Mouse (Mus musculus) cortical plate, adult 2 months (tissue): ENCODE measurements around the gene Nudt4. TPM values are rescaled to one million over a fixed set of nuclear protein-coding genes. Genes with fewer than 3 reads are reported as not detected.
A peak's percentile ranks its signal among the peaks of the same experiment; 100 is the strongest.

Source experiments
- H3K27ac ChIP-seq: fragments of 200-500 bp; 2 replicates; pipeline ENCODE4 v1.5.1; 2012; ENCODE audit warnings: low read length, control low read depth, inconsistent platforms; ENCODE audit not compliant: insufficient read depth
- H3K4me1 ChIP-seq: fragments of 200-500 bp; 2 replicates; pipeline ENCODE4 v1.6.1; 2011; ENCODE audit warnings: low read length; ENCODE audit not compliant: control insufficient read depth, insufficient read depth
- H3K4me3 ChIP-seq: fragments of 200-500 bp; 2 replicates; pipeline ENCODE4 v1.5.1; 2011; ENCODE audit warnings: mild to moderate bottlenecking, low read length, control low read depth; ENCODE audit not compliant: insufficient read depth
- CTCF ChIP-seq: fragments of 200-500 bp; IDR thresholded peaks from 2 replicates; pipeline ENCODE4 v1.5.1; 2011; ENCODE audit warnings: mild to moderate bottlenecking, control low read depth, low read length; ENCODE audit not compliant: insufficient read depth; ENCODE audit errors: extremely low read depth
- POLR2A ChIP-seq: fragments of 200-500 bp; IDR thresholded peaks from 2 replicates; pipeline ENCODE4 v1.6.1; 2011; ENCODE audit warnings: mild to moderate bottlenecking, low read length, control low read depth; ENCODE audit not compliant: insufficient read depth; ENCODE audit errors: extremely low read depth
- polyA plus RNA-seq: library from polyadenylated mRNA; depleted of rRNA; stranded (reverse); fragments of >200 nt; gene quantifications from 2 replicates; pipeline ENCODE4 v1.2.3, GENCODE M21; 2012; rRNA removed

Nudt4 gene
- polyA plus RNA-seq, 1 experiment, result 116 TPM

GRCm38 (mm10) chr10:95508793-95509192 is 55.2 kb downstream of the Nudt4 start:
- Histone ChIP-seq H3K4me1 (no peaks in the 10 kb centered on the region), H3K27ac (no peak overlapping the region), H3K4me3 (no peak overlapping the region)
- TF ChIP-seq POLR2A (no peak), CTCF (no peak)

DNA sequence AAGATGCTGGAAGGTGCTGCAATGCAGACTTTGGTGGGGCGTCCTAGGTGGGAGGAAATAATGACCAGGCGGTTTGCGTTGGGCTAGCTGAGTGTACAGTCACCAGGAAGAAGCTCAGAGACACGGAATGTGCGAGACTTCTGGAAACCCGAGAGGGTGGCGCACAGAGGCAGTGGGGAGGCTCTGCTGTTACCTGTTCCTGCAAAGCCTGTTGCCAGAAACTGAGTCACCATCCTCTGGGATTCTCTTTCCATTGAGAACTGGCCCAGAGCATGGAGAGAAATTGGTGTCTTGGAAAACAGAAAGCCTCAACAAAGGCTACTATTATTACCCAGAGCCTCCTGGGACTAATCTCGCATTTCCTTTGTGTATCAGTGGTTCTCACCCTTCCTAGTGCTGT is 55.8 kb downstream of the Nudt4 start:
- H3K4me3 ChIP-seq, result no peak overlapping the region
- no peak for TF ChIP-seq POLR2A
- no peak for TF ChIP-seq CTCF
- H3K27ac ChIP-seq, result no peak overlapping the region
- H3K4me1 ChIP-seq, result no peaks in the 10 kb centered on the region

- TF ChIP-seq POLR2A (no peak), CTCF (no peak)
- no peak overlapping the region for H3K4me3 ChIP-seq
- no peak overlapping the region for H3K27ac ChIP-seq
- no peaks in the 10 kb centered on the region for H3K4me1 ChIP-seq
These were observed 59.6 kb downstream of the Nudt4 start for GRCm38 (mm10) chr10:95504341-95504740.

DNA sequence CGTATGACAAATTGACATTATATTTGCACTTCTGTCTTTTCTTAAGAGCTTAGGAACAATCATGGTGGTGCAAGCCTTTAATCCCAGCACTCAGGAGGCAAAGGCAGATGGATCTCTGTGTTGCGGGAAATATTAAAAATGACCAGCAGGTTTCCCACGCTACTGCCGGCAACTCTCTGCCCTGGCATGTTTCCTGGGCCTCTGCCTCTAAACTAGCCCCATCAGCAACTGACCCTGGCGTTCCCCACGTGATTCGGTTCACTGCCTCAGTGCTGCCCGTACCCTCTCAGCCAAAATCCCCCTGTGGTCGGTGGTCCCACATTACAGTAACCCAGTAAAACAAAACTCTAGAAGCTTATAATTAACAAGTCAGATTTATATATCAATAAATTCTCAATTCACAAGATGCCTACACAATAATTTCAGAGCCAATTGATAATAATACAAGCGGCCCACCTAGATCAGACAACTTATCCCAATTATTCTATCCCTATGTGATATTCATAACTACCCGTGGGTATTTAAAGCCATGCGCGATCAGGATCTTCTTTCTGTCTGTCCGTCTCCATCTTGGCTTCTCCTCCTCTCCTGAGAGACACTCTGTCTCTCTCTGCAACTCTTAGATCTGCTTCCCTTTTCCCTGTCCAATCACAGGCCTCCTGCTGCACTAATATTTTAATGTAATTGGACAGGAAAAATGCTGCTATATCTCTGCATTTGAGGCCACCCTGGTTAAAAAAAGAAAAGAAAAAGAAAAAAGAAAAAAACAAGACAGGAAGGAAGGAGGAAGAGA is 60.3 kb downstream of the Nudt4 start:
- H3K4me3 ChIP-seq, result no peak overlapping the region
- H3K27ac ChIP-seq, result no peak overlapping the region
- TF ChIP-seq POLR2A, result no peak
- TF ChIP-seq CTCF, result no peak
- H3K4me1 ChIP-seq, result no peaks in the 10 kb centered on the region

DNA sequence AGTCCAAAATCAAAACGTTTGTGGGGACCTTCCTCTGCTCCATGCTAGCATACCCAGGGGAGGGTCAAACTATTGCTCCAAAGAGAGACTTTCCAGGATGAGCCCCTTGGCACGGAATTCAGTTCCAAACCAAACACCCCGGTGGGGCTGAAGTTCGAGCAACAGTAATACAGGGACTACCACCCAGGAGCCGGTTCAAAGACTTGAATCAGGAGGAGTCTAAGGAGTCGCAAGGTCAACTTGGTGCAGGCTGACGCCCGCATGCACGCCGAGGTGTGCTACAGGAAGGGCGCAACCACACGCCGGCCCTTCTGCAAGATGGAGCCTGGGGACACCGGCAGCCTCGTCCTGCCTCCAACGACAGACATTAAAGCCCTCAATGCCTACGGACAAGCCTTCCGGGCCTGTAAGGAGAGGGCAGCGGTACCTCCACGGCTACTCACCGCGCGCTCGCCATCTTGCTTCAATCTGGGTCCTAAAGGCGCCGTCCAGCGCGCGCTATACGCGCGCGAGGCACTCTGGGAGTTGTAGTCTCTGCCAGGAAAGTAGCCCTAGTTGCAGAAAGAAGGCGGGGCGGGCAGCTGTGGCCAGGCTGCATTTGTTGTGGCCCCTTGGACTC is 62.4 kb downstream of the Nudt4 start, which contains the start of gene Mrpl42:
Mrpl42 (minus strand) TSS at position 478 of the 619 bp plus-strand sequence.
- peak within 1 kb of the TSS; percentile 96 for H3K4me3 ChIP-seq
- H3K4me1 ChIP-seq, result no peaks in the 10 kb centered on the region
- peak within 1 kb of the TSS; percentile 94 for H3K27ac ChIP-seq
- TF ChIP-seq CTCF, result no peak
- peak; percentile 69 for TF ChIP-seq POLR2A

DNA sequence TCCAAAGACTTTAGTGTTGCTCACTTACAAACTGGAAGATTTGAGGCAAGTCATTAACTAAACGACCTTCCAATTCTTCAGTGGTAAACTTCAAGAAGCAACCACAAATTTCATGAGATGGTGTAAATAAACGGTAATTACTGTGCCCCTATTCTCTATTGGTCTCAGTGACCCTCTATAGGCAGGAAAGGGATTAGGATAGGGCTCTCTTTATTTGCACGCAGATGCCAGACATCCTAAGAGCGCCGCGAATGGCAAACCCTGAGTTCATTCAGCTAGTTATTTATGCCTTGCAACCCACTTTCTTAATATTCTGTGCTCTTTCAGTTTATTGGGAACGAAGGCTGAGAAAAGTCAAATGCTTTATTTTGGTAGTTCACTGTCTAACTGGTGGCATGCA is 62.9 kb downstream of the Nudt4 start:
- TF ChIP-seq POLR2A (no peak), CTCF (no peak)
- no peak overlapping the region; the same call in 1 of the 2 replicates for H3K27ac ChIP-seq
- no peaks in the 10 kb centered on the region for H3K4me1 ChIP-seq
- H3K4me3 ChIP-seq, result peak overlapping the region; percentile 96

Other genes with a start within 250 kb of the Nudt4 start
- 7.1 and 7.4 TPM in 2 replicates for gene Cradd, start 240.0 kb downstream of the Nudt4 start, polyA plus RNA-seq
- gene Socs2, start 147.0 kb downstream of the Nudt4 start, polyA plus RNA-seq, result 22.8 and 23.7 TPM in 2 replicates
- gene Mrpl42, start 62.2 kb downstream of the Nudt4 start, polyA plus RNA-seq, result 143 and 161 TPM in 2 replicates
- gene Ube2n, start 49.0 kb downstream of the Nudt4 start, polyA plus RNA-seq, result 174 and 179 TPM in 2 replicates
- gene Anapc15-ps, start 109.3 kb upstream of the Nudt4 start, polyA plus RNA-seq, result 0.42 TPM in 1 of 2 replicates, not detected in the other